Mouse (Mus musculus) lung, adult 2 months (tissue): ENCODE results near the gene Pars2.

ENCODE experiments used
- CTCF ChIP-seq: fragments of 200-500 bp; IDR thresholded peaks from 2 replicates; pipeline ENCODE4 v1.5.1; 2011; ENCODE audit warnings: mild to moderate bottlenecking, low read length, control low read depth; ENCODE audit not compliant: insufficient read depth
- POLR2A ChIP-seq: fragments of 200-500 bp; IDR thresholded peaks from 2 replicates; pipeline ENCODE4 v1.6.1; 2011; ENCODE audit warnings: low read depth, mild to moderate bottlenecking, control low read depth, low read length, borderline replicate concordance; ENCODE audit errors: extremely low read depth

GRCm38 (mm10) chr4:106627809-106628208 lies 23.1 kb upstream of the Pars2 start:
- TF ChIP-seq CTCF (no peak), POLR2A (no peak)
